Mouse (Mus musculus) kidney, adult 11 months (tissue): ENCODE measurements at regions not wholly inside any gene's neighbourhood (a gene's known extent, or its start where the extent isn't known, plus 50 kb on each side); places are given as distances from the start of the nearest gene placed in this dataset.
"Not testable (repeated sequence)": the region's sequence is repeated elsewhere in the genome, so short reads cannot be mapped to it uniquely, and the experiment has no call there.

Experiments
- DNase-seq: peaks from one replicate; pipeline ENCODE4 v3.0.0; 2022

DNA sequence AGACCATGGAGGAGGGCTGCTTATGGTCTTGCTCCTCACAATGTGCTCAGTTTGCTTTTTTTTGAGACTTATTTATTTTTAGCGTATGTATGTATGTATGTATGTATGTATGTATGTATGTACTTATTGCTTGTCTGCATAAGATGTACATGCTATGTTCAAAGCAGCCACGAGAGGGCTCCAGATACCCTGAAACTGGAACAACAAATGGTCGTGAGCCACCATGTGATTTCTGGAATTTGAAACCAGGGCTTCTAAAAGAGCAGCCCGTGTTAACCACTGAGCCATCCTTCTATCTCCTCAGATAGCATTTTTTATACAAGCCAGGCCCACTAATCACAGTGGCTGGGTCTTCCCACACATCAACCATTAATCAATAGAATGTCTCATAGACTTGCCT, 611.2 kb downstream of the 5730507C01Rik start:
- no peak for DNase-seq

DNA sequence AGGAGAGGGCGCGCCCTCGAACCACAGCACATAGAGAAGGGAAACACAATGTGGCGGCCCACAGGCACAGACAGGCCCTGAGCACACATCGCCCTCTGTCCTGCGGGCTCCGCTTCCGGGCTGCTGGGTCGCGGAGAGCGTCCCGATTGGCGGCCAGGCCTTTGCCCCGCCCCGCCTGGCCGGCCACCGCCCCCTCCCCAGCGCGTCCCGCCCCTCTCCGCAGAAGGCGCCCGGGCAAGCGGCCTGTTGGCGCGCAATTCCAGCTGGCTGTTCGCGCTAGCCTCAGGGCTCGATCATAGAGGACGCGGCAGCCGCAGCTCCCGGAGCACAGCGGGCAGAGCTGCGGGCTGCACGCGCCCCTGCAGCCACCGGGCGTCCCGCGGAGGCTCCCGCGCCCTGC, 661.3 kb downstream of the 5730507C01Rik start:
- DNase-seq = no peak

DNA sequence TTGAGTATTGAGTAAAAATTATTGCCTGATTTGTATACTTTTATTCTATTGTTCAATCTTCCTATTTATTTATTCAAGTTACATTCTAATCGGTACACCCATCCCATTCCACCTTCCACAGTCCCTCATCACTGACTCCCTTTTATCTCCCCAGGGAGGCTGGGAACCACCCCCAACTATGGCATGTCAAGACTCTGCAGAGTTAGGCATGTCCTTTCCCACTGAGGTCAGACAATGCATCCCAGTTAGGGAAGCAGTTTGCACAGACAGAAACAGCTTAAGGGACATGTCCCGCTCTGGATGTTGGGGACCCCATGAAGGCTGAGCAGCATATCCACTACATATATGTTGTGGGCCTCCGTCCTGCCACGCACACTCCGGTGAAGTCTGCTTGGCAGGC, 678.1 kb downstream of the 5730507C01Rik start:
- DNase-seq = no peak

DNA sequence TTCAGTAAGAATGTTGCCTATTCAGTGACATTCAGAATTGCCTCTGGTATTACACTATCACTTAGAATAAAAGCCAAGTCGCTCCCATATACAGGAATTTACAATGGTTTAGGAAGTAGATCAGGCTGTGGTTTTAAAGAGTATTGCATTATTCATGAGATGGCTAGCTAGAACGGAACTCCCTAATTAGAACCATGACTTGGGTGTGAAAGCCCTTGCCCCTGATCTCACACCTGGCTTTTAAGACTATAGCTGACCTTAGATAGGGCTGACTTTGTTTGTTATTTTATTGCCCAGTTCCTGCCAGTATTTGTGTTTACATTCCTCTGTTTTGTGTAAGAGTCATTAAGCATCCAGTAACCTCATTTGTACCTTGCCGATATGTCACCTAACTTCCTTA, 678.7 kb downstream of the 5730507C01Rik start:
- DNase-seq = not testable (repeated sequence)

DNA sequence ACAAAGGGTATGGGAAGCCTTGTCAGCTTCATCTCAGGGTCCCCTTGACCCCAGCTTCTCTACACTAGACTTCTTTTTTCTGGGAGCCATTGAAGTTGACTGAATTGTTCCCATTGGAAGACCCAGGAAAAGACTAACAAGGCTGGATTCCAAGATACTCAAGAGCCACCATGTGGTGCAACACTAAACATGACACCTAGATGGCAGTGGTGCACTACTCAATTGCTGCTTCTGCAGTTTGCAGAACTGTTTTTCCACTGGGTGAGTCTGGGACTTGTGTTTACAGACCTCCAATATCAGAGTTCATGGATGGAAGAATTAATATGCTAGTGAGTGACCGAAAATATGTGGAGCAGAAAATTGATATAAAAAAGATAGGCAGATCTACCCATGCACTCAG, 709.7 kb downstream of the 5730507C01Rik start:
- not testable (repeated sequence) for DNase-seq

DNA sequence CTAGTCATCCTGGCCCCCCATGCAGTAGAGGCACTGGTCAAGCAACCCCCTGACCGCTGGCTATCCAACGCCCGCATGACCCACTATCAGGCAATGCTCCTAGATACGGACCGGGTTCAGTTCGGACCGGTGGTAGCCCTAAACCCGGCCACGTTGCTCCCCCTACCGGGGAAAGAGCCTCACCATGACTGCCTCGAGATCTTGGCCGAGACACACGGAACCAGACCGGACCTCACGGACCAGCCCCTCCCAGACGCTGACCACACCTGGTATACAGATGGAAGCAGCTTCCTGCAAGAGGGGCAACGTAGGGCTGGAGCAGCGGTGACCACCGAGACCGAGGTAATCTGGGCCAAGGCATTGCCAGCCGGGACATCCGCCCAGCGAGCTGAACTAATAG, 707.6 kb upstream of the Gm21863 start:
- peak; percentile 29 for DNase-seq

DNA sequence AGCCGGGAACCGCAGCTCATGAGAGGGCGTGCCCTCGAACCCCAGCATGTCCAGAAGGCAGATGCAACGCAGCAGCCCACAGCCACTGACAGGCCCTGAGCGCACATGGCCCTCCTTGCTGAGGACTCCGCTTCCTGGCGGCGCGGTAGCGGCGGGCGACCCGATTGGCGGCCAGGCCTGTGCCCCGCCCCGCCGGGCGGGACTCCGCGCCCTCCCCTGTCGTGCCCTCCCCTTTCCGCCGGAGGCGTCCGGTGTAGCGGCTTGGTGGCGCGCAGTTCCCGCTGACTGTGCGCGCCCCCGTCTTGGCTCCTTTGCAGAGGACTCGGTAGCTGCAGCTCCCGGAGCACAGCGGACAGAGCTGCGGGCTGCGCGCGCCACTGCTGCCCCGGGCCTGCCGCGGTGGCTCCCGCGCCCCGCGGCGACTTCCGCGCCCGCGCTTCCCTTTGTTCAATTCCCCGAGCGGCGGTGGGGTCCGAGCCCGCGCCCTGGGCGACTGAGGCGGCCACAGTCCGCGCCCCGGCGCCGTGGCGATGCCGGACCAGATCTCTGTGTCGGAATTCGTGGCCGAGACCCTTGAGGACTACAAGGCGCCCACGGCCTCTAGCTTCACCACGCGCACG, 665.9 kb upstream of the Gm21863 start:
- peak; percentile 32 for DNase-seq

DNA sequence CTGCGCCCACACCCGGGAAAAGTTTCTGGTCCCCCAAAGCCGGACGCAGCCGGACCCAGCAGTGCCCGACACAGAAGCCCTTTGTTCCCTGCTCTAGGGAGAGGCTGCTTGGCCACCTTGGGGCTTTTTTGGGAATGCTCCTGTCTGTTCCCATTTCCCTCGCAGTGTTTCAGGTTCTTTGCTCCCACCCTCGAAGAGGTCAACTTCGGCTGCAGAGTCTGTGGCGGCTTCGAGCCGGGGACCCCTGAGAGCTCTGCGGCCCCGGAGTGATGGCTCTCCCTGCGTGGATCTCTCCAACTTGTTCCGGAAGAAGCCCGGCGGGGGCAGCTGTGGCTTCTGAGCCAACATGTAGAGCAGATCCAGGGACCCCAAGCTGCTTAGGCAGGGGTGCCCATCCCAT, 665.3 kb upstream of the Gm21863 start:
- DNase-seq = not testable (repeated sequence)

DNA sequence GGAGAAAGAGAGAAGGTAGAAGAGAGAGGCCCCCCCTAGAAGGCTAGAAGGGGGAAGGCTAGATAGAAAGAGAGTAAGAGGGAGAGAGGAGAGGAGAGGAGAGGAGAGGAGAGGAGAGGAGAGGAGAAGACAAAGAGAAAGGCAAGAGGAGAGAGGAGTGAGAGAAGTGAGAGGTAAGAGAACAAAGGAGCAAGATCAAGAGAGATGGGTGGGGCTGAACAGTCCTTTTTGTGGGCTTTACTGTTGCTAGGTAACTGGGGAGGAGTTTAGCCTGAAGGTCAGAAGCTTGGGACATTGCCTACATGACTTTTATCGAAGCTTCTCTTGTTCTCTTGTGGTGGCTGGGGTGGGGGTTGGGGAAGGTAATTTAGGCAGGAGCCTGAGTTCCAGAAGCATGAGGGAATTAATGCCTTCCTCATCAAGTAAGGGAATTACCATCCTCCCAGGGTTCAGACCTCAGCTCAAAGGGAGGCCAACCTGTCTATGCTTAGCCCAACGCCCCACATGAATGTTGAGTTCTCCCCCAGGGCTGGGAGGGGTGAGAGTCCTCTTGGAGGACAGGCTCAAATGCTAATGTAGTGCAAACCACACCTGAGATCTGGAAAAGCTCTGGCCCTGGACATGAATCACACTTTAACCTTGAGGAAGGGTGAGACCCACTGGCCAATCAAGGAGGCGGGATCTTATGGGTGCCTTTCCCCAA, 662.1 kb upstream of the Gm21863 start:
- DNase-seq = not testable (repeated sequence)
